Mouse (Mus musculus) T-helper 17 cell (primary cell): ENCODE results near the gene Sbf2.

Experiments used
- in situ Hi-C, 2 experiments: fragments of 300-600 bp; cut with MboI, MseI; formaldehyde crosslinking; loops; 1 replicate in 1 of 2; 2 replicates in 1 of 2; pipeline ENCODE4 v1.15.1; 2025; ENCODE audit warnings: high pct_unique_total_duplicates in 2 of 2

The Sbf2 gene

GRCm38 (mm10) chr7:110614133-110615063 lies at the start of gene Sbf2:
Gene Sbf2, minus strand, starts transcription at chr7:110614922.
- in situ Hi-C loops, result loop anchor here (10.0 to 25.0 kb wide), 2 partner anchors 652 to 1400 kb away; partner anchors contain the start of gene Dennd5a (in 1 of the 2)

- in situ Hi-C loops, result no loop called here
Measured at GRCm38 (mm10) chr7:110658378-110658928, 43.7 kb upstream of the Sbf2 start.

- in situ Hi-C loops, result no loop called here
Measured at GRCm38 (mm10) chr7:110655966-110656365, 41.2 kb upstream of the Sbf2 start.

- in situ Hi-C loops, result no loop called here
Measured at GRCm38 (mm10) chr7:110655230-110655629, 40.5 kb upstream of the Sbf2 start.

GRCm38 (mm10) chr7:110651091-110651490 lies 36.4 kb upstream of the Sbf2 start:
- in situ Hi-C loops, result no loop called here

- in situ Hi-C loops, result no loop called here
Measured at GRCm38 (mm10) chr7:110650491-110650890, 35.8 kb upstream of the Sbf2 start.

GRCm38 (mm10) chr7:110649133-110649987 lies 34.6 kb upstream of the Sbf2 start:
- in situ Hi-C loops, result no loop called here

GRCm38 (mm10) chr7:110648455-110649085 lies 33.8 kb upstream of the Sbf2 start:
- in situ Hi-C loops, result no loop called here

- in situ Hi-C loops, result no loop called here
Measured at GRCm38 (mm10) chr7:110647559-110648454, 33.1 kb upstream of the Sbf2 start.

- in situ Hi-C loops, result no loop called here
Measured at GRCm38 (mm10) chr7:110646611-110647407, 32.1 kb upstream of the Sbf2 start.

GRCm38 (mm10) chr7:110645859-110646258 lies 31.1 kb upstream of the Sbf2 start:
- in situ Hi-C loops, result no loop called here

- in situ Hi-C loops, result no loop called here
Measured at GRCm38 (mm10) chr7:110645311-110645710, 30.6 kb upstream of the Sbf2 start.

- in situ Hi-C loops, result loop anchor here in 1 of 2 experiments (10.0 kb wide), 1 partner anchor 215 kb away; no protein-coding TSS in a partner anchor
Measured at GRCm38 (mm10) chr7:110639958-110640357, 25.2 kb upstream of the Sbf2 start.

GRCm38 (mm10) chr7:110639291-110639915 lies 24.7 kb upstream of the Sbf2 start:
- in situ Hi-C loops, result loop anchor here in 1 of 2 experiments (10.0 kb wide), 1 partner anchor 215 kb away; no protein-coding TSS in a partner anchor

- in situ Hi-C loops, result loop anchor here in 1 of 2 experiments (10.0 kb wide), 1 partner anchor 214 kb away; no protein-coding TSS in a partner anchor
Measured at GRCm38 (mm10) chr7:110638305-110639110, 23.8 kb upstream of the Sbf2 start.

- in situ Hi-C loops, result loop anchor here in 1 of 2 experiments (10.0 kb wide), 1 partner anchor 212 kb away; no protein-coding TSS in a partner anchor
Measured at GRCm38 (mm10) chr7:110636559-110636958, 21.8 kb upstream of the Sbf2 start.

- in situ Hi-C loops, result loop anchor here in 1 of 2 experiments (10.0 kb wide), 1 partner anchor 211 kb away; no protein-coding TSS in a partner anchor
Measured at GRCm38 (mm10) chr7:110635929-110636328, 21.2 kb upstream of the Sbf2 start.
